Mouse (Mus musculus): ENCODE data around the gene Ccdc113. TPM values are rescaled to one million over a fixed set of nuclear protein-coding genes. Genes with fewer than 3 reads are reported as not detected.

Gene Ccdc113
- 1 to 10 TPM in 1 of 2 experiments, under 1 TPM in 1; 0.60 to 1.0 TPM for total RNA-seq (2021)

DNA sequence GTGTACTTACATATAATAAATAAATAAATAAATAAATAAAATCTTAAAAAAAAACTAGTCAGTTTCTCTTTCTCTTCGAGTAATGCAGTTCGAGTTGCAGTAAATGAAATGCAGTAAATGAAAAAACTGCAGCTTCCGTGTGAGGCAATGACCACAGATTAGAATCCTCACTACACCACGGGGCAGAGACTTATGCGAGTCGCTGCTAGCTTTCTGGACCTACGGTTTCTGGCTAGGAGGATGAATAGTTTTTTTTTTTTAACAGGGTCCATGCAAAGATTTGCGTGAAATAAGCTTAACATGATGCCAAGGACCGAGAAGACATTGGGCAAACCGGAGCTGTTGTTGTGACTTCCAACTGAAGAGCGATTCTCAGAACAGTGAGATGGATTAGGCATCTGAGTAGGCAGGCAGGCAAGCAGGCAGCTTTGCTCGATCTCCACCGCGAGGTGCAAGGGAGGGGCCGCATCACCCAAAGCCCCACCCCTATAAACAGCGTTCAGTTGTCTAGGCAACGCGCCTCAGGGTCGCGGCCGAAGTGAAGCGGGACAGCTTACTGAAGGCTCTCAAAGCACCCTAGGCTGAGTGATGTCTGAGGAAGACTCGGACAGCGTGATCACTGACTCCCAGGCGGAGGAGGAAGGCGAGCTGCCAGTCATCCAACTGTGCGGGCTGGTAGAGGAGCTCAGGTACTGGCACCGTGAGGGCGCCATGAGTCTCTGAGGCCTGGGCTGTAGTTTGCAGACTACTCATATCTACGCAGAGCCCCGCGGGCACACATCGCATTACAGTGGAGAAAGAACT lies at the start of gene Ccdc113:
Gene Ccdc113 (plus strand): TSS at position 502 of the 804 bp plus-strand sequence.
- intact Hi-C loops (cut with DNase I) = no loop called here
- peak; percentile 55 for DNase-seq

DNA sequence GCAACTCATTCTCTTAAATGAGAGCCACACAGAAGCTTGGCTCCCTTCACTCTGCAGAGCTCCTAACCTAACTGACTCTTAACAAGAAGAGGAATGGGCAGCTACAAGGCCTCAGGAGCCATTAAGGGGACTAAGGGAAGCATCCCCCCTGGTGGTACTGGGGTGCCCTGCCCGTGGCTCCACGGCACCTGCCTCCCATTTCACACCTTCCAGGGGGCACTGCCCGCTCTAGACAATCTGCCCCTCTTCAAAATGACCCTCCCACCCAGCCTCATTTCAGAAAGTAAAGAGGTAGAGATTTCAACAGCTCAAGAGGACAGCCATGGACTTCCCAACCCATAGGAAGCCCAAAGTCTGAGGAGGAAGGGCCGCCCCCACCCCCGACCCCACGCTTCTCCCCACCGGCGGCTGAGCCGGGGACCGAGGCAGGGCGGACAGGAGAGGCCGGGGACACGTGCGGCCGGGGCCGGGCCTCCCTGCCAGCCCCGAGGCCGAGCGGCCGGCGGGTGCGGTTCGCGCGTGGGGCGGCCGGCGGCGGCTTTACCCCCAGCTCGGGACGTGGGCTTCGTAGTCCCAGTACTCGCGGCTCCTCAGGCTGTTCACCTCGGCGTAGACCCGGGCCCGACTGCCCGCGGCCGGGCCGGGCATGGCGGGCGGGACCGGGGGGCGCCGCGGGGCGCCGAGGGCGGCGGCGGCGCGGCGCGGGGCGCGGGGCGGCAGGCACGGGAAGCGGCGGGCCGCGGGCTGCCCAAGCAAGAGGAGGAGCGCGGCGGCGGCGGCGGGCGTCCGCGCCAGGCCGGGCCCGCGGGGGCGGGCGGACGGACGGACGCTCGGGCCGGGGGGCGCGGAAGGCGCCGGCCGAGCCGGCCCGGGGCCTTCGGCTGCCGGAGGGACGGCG lies 45.8 kb upstream of the Ccdc113 start:
- intact Hi-C loops (cut with DNase I) = loop anchor here (5.0 kb wide), 1 partner anchor 49 kb away; no protein-coding TSS in a partner anchor
- no peak for DNase-seq

DNA sequence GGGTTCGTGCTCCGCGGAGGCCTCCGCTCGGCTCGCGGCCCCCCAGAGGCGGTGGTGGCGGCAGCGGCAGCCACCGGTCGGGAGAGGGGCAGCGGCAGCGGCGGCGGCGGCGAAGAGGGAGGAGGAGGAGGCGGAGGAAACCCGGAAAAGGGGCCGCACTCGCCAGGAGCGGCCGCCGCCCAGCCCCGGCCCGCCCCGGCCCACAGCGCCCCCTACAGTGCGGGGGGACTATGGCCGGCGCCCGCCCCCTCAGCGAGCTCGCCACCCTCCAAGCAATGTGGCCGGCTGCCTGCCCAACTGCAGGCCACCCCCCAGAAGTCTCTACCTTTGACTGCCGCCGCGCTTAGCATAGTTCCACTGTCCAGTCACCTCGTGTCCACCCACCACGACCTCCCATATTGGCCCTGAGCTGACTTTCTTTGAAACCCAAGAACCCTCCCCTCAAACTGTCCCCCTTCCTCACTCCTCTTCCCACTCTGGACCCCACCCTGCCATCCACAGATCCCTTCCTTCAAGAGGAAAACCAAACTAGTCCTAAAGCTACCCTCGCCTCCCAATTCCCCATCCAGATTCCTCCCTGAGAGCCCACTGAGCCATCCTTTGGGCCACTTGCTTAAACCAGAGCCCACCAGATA lies 45.1 kb upstream of the Ccdc113 start:
- intact Hi-C loops (cut with DNase I) = loop anchor here (5.0 kb wide), 1 partner anchor 48 kb away; no protein-coding TSS in a partner anchor

GRCm38 (mm10) chr8:95490006-95490405 lies 43.9 kb upstream of the Ccdc113 start, which contains the start of gene Csnk2a2:
TSS of gene Csnk2a2 (minus strand) at chr8:95490039.
- no peak for DNase-seq
- intact Hi-C loops (cut with DNase I) = no loop called here

More for the DNA sequence above, 45.1 kb upstream of the Ccdc113 start:
- DNase-seq = peak; percentile 87

DNA sequence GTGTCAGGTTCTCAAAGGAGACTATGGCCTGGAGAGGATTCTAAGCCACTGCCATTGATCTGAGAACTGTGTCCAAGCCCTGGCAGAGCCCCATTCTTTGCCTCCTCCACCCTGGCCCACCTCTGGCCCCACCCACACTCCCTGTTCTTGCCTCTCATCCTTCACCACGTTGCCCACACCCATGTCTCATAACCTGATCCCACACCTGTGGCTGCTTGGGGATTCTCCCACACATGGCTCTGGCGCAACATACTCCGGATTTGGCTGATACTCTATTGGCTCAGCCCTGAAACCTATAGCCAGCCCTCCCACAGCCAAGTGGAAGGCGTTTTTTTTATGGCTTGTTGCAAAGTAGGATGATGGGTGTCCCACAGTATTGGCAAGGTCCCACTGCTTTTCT lies 41.8 kb upstream of the Ccdc113 start:
- no peak for DNase-seq
- intact Hi-C loops (cut with DNase I) = no loop called here

DNA sequence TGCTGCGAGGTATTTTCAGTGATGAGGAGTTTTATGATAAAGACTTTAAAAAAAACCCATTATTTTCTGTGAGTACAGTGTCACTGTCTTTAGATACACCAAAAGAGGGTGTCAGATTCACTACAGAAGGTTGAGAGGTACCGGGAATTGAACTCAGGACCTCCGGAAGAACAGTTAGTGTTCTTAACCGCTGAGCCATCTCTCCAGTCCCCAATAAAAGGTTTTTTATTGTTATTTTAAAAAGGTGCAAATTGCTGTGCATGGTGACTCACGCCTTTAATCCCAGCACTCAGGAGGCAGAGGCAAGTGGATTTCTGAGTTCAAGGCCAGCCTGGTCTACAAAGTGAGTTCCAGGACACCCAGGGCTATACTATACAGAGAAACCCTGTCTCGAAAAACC lies 38.4 kb upstream of the Ccdc113 start:
- no peak for DNase-seq
- intact Hi-C loops (cut with DNase I) = no loop called here

DNA sequence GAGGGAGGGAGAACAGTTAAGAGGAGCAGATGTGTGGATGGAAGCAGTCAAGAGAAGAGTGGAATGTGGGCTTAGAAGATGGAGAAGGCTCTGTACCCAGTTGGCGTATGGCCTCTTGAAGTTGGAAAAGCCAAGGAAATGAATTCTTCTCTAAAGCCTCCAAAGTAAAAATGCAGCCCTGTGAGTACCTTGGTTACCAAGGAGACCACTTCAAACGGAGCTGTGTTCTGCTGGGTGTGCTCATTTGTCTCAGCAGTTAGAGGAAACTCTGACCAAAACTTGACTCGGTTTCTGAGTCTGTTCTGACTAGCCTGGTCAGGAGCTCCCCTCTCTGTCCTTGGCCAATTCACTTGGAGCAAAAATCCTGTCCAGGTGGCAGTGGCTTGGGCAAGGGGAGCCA lies 37.5 kb upstream of the Ccdc113 start:
- intact Hi-C loops (cut with DNase I) = no loop called here
- no peak for DNase-seq

DNA sequence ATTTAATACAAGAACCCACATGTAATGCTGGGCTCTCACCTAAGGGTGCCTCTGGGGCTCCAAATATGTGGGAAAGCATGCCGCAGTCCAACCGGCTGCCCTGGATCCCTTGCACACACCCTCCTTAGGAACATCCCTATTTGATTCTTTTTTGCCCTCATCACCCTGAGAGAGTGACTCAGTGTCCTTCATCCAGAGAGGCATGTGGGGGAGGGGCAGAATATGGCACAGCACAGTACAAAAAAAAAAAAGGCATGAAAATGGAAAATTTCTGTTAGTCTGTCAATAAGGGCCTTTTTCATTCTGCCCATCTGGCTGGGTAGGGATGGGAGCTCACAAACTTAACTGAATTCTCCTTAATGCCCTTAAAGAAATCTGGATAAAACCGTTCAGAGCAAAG lies 36.1 kb upstream of the Ccdc113 start:
- intact Hi-C loops (cut with DNase I) = no loop called here
- no peak for DNase-seq

GRCm38 (mm10) chr8:95499266-95500064 lies 34.4 kb upstream of the Ccdc113 start:
- DNase-seq = peak; percentile 61
- intact Hi-C loops (cut with DNase I) = no loop called here

GRCm38 (mm10) chr8:95500436-95500835 lies 33.4 kb upstream of the Ccdc113 start:
- intact Hi-C loops (cut with DNase I) = no loop called here
- no peak for DNase-seq

DNA sequence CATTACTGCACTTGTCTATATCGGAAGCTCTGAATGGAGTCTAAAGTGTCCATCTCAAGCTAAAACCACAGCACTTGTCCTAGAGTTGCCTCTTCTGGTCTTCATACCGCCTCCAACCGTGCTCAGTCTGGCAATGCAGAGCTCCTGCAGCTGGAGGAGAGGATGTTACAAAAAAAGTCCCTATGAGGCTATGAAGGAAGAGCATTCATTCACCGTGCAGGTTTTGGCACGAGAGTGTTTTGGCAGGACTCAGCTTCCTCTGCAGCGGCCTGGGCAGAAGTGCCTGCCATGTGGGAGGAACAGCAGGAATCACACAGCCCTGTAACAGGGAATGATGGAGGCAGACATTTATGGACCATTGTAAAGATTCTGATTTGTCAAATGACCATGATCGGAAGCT lies 31.5 kb upstream of the Ccdc113 start:
- DNase-seq = peak; percentile 35
- intact Hi-C loops (cut with DNase I) = no loop called here

- intact Hi-C loops (cut with DNase I) = no loop called here
- no peak for DNase-seq
These were observed 29.1 kb upstream of the Ccdc113 start for GRCm38 (mm10) chr8:95504835-95505234.

GRCm38 (mm10) chr8:95505606-95506005 lies 28.3 kb upstream of the Ccdc113 start:
- intact Hi-C loops (cut with DNase I) = no loop called here
- DNase-seq = no peak

DNA sequence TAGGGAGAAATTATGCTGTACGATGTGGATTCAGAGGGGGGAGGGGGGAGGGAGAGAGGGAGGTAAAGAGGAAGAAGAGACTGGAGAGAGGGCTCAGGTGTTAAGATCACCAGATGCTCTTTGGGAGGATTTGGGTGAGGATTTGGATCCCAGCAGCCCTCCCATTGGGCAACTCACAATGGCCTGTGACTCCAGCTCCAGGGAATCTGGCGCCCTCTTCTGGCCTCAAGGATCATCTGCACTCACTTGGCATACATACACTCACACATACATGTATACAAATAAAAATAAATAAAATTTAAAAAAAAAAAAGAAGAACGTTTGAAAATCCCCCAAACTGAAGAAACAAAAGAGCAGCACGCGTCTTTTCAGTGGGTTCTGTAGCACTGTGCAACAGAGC lies 27.6 kb upstream of the Ccdc113 start:
- DNase-seq = no peak
- intact Hi-C loops (cut with DNase I) = no loop called here

DNA sequence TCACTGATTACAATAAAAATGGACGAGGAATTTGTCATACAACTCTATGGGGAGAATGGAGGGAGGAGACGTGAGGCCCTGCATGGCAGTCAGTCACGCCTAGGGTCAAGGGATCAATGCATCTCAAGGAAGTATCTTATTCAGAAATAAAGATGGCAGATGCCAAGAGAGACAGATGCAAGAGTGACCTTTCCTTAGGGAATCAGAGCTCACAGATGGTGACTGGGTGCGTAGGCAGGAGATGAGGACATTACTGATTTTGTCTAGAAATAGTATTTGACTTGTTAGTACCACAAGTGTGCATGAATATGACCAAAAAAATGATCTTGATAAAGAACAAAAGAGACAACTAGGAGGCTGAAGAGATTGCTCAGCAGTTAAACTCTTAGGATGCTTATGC lies 21.6 kb upstream of the Ccdc113 start:
- intact Hi-C loops (cut with DNase I) = no loop called here
- no peak for DNase-seq

- intact Hi-C loops (cut with DNase I) = no loop called here
These were observed 20.7 kb upstream of the Ccdc113 start for GRCm38 (mm10) chr8:95513219-95513618.

DNA sequence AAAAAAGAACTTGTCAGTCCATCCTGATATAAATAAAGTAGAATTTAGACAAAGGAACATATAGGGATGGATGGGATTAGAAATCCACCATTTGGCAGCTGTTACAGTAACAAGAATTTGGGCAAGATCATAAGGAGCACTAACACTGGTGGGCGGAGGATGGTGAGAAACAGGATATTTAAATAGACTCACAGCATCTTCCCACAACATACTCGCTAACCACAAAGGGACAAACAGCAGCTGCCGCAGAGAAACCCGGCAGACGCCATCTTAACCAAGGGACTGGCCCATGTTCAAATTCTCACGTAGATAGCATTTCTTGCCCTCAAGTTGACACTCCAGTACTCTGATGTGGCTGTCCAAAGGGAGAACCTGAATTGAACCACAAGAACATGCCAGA lies 17.0 kb upstream of the Ccdc113 start:
- intact Hi-C loops (cut with DNase I) = no loop called here
- DNase-seq = no peak

More at GRCm38 (mm10) chr8:95513219-95513618, 20.7 kb upstream of the Ccdc113 start:
- DNase-seq = no peak

DNA sequence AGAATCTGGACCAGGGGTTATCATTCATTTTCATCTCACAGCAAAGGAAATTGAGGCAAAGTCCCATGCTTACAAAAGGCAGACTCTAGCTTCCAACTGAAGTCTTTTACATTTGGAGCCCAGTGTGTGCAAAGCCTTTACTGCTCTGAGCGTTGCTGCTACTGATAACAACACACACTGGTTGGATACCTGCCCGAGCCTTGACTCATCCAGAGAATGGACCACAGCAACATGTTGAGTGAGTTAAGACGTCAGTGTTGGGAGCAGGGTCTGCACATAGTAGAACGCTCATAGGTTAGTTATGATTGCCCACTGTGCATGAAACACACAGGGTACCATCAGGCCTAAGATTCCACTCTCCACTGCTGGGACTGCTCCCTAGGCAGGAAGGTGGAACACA lies 9.9 kb upstream of the Ccdc113 start:
- DNase-seq = no peak
- intact Hi-C loops (cut with DNase I) = no loop called here

GRCm38 (mm10) chr8:95528194-95528593 lies 5.7 kb upstream of the Ccdc113 start:
- DNase-seq = no peak
- intact Hi-C loops (cut with DNase I) = no loop called here

- DNase-seq = no peak
- intact Hi-C loops (cut with DNase I) = no loop called here
These were observed 5.1 kb upstream of the Ccdc113 start for GRCm38 (mm10) chr8:95528750-95529310.
